Mouse (Mus musculus): Measurements from ENCODE around the gene Ccdc159.
A peak's percentile ranks its signal among the peaks of the same experiment; 100 is the strongest.

Gene Ccdc159

DNA sequence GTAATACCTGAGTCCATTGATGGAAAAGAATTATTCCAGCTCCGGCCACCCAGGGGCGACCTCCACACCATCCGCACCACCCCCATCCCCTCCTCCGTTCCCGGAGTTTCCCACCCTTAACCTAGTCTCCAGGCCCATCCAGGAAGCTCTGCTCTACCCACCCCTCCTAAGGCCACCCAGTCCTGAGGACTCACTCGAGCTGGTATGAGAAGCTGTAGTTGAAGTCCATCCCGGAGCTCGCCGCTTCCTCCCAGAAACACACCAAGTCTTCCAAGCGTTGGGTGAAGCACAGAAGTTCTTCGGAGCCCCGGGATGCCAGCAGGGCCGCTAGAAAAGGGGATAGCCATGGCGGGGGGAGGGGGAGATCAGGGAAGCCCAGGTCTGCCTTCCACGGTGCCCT lies 34.7 kb downstream of the Ccdc159 start:
- no peak for DNase-seq

DNA sequence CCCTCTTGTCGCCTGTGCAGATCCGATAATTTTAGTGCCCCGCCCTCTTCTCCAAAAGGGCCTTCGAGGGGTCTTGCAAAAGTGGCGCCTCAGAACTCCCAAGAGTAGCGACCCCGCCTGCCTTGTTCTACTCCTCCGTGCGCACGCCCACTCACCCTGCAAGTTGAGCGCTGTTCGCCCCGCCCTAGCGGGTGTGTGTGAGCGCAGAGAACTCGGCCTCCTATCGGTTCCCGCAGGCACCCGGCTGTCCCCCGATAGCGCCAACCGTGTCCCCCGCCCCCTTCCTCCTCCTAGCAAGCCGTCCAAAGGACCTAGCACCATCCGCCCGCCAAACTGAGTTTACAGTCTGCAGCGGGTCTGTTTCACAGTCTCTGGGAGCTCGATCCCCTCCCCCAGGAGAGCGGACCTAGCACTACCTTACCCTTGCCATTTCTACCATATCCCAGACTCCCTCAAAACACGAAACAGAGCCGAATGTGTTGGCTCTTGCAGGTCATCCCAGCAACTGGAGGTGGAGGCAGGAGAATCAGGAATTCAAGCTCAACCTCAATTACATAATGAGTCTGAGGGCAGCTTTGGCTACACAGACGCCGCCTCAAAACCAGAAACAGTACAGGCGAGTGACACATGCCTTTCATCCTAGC lies 35.3 kb downstream of the Ccdc159 start:
- DNase-seq = peak; percentile 98

DNA sequence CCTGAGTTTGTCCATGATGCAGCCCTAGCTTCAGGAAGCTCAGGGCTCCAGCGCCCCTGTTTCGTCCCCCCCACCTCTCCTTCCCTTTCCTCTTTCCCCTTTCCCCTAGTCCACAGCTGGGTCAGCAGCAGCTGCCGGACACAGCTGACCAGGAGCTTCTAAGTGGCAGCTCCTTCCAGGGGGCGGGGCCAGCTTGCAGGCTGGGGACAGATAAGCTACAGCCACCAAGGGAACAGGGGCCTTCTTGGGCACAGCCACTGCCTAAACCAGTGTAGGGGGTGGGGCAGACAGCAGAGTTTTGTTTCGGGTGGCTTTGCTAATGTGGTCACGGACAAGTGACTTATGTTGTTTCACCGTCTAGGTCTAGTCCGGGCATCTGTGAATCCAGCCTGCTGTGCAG lies 36.1 kb downstream of the Ccdc159 start, which contains the start of gene Epor:
Gene Epor, minus strand, starts transcription at position 90 of the 400 bp plus-strand sequence.
- DNase-seq = peak; percentile 99

DNA sequence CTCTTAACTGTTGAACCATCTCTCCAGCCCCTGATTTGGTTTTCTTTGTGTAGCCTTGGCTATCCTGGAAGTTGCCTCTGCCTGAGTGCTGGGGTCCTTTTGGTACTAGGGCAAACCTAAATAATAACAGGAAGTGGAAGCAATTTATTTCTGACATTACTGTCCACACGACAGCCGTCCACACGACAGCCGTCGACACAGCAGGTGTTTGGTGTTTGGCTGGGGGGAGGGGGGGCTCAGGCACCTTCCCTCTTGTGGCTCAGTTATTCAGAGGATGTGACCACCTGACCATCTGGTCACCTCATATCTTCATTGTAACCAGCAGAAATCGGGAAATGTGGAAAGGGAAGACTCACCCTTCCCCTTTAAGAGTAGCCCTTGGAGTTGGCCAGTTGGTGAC lies 41.6 kb downstream of the Ccdc159 start:
- no peak for DNase-seq

DNA sequence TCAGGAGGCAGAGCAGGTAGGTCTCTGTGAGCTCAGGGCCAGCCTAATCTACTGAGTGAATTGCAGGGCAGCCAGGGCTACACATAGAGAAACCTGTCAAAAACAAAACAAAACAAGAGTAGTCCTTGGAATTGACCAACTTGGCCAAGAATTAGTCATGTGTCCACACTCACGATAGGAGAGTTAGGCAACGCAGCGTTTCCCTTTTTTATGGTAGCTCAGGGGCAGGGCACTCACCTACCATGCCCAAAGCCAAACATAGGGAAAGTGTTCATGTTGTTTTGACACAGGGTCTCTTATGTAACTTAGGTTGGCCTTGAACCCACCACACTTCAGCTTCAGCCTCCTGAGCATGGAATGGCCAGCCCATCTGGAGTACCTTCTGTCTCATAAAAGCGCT lies 42.0 kb downstream of the Ccdc159 start:
- DNase-seq = no peak

DNA sequence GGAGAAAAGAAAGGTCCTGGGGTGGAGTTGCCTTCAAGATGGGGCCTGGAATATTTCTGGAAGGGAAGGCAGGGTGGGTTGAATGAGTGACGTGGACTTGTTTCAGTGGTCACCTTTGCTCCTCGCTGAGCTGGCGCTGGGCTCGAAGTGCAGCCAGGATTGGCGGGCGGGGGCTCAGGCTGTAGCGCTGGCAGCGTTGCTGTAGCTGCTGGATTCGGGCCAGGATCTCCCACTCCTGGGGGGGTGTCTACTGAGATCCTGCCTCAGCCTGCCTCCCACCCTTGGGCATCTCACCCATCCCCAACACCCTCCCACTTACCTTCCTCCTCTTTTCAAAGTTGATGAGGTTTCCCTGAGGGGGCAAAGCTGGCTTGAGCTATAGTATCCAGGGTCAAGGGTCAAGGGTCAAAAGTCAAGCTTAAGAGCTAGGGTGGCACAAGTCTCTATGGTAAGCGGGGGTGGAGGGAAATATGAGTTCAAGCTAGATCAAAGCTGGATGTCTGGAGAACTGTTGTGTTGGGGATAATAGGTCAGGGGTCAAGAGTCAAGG lies 49.4 kb downstream of the Ccdc159 start:
- DNase-seq = no peak

DNA sequence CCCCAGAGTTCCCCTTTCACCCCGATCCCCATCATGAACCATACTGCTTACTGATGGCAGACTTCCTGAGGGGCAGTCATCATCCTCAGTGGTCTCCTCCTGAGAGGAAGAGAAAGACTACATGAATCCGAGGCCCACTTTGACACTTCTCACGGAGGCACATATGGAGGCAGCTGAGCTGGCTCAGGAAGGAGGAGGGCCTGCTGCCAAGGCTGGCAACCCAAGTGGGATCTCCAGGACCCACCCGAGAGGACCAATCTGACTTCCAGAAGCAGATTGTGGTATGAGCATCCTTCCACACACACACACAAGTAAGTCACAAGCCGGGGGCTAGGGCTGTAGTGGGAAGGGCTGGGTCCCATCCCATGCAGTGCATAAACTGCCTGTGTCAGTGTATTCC lies 50.1 kb downstream of the Ccdc159 start:
- DNase-seq = no peak

DNA sequence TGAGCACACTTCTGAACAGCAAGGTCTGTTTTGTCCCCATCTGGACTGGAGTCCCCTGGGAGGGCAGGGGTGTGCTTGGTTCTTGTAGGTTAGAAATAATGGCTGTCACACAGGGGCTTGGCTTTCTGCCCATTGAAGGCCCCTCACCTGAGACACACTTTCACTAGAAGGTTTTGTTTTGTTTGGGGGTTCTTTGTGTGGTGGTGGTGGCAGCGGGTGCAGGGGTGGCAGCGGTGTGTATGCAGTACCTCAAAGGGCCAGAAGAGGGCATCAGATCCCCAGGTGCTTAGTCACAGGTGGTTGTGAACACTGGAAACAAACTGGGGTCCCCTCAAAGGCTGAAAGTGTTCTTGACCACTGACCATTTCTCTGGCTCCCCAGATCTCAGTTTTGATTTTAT lies 50.7 kb downstream of the Ccdc159 start:
- DNase-seq = no peak

DNA sequence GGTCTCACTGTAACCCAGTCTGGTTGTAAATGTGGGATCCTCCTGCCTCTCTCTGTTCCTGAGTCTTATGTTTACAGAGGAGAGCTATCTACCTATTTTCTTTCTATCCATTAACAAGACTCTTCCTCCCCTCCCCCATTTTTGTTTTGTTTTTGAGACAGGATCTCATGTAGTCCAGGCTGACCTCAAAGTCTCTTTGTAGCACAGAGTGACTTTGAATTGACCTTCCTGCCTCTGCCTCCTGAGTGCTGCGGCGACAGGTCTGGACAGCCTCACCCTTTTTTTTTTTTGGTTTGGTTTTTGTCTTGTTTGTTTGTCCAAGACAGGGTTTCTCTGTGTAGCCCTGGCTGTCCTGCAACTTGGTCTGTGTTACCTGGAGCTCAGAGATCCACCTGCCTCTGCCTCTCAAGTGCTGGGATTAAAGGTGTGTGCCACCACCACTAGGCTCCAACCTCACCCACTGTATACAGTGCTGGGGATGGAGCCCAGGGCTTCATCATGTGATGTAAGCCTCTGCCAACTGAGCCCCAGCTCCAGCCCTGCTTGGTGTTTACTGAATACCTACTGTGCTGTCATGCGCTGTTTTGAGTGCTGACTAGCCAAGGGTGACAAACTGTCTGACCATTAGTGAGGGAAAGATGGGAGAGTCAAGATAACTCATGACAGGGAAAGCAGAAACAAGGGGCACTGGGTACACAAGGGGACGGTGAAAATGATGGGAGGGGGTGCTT lies 51.3 kb downstream of the Ccdc159 start:
- no peak for DNase-seq

DNA sequence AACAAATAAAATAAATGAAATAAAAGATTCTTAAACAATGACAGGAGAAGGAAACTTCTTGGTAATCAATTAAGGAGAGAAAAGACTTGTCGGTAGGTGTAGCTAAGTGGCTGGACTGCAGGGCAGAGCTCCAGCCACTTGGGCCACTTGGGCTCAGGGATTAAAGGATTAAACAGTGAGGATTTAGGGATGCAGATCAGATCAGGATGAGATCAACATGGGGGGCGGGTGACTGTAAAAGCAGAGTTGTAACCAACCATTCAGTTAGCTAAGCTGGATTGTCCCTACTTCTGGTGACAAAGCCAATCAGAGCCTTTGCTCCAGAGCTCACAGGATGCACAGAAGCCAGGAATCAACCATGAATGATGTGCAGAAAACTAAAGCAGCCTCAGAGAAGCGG lies 56.6 kb downstream of the Ccdc159 start:
- no peak for DNase-seq
